Mouse (Mus musculus) intestine, embryonic 16.5 days (tissue): ENCODE results near the gene Hagh. TPM values are rescaled to one million over a fixed set of nuclear protein-coding genes. Genes with fewer than 3 reads are reported as not detected.

Experiments used
- ATAC-seq: fragments of 200-750 bp; cut with Nextera tagmentation; 2 replicates; pipeline ENCODE4 v1.8.0; 2017; ENCODE audit warnings: moderate TSS enrichment, moderate library complexity
- H3K27ac ChIP-seq: fragments of 300-500 bp; sonication (generic); 2 replicates; pipeline ENCODE4 v1.5.1; 2014; ENCODE audit warnings: mild to moderate bottlenecking, low read length
- H3K27me3 ChIP-seq: fragments of 300-500 bp; sonication (generic); replicated peaks from 2 replicates; pipeline ENCODE4 v1.6.1; 2014; ENCODE audit warnings: low read length, control low read depth, mixed read lengths; ENCODE audit not compliant: control insufficient read depth, insufficient read depth
- H3K36me3 ChIP-seq: fragments of 300-500 bp; sonication (generic); 2 replicates; pipeline ENCODE4 v1.6.1; 2014; ENCODE audit warnings: low read length, control low read depth; ENCODE audit not compliant: control insufficient read depth, insufficient read depth
- H3K4me1 ChIP-seq: fragments of 300-500 bp; sonication (generic); 2 replicates; pipeline ENCODE4 v1.6.1; 2014; ENCODE audit warnings: low read length, control low read depth, mixed read lengths; ENCODE audit not compliant: control insufficient read depth, insufficient read depth
- H3K4me2 ChIP-seq: fragments of 300-500 bp; sonication (generic); 2 replicates; pipeline ENCODE4 v1.6.1; 2014; ENCODE audit warnings: low read depth, low read length, control low read depth
- H3K4me3 ChIP-seq: fragments of 300-500 bp; sonication (generic); 2 replicates; pipeline ENCODE4 v1.5.1; 2014; ENCODE audit warnings: mild to moderate bottlenecking, low read length
- H3K9ac ChIP-seq: fragments of 300-500 bp; sonication (generic); 2 replicates; pipeline ENCODE4 v1.6.1; 2014; ENCODE audit warnings: low read depth, low read length
- H3K9me3 ChIP-seq: fragments of 300-500 bp; sonication (generic); 2 replicates; pipeline ENCODE4 v1.6.1; 2016; ENCODE audit warnings: low read length, control low read depth; ENCODE audit not compliant: control insufficient read depth
- WGBS: fragments of 180-500 bp; shearing (Covaris S2); extraction: QIAGEN DNeasy Blood & Tissue Kit; methylation state at CpG from one replicate; pipeline ENCODE4 v1.1.7; 2014; 5-methylcytosine and 5-hydroxymethylcytosine counted together
- polyA plus RNA-seq: library from polyadenylated mRNA; unstranded; fragments of >200 nt; fragmentation: Nextera tagmentation; extraction: Ambion mirVana; gene quantifications from 2 replicates; pipeline ENCODE4 v1.2.1, GENCODE M21; 2015

The Hagh gene
- polyA plus RNA-seq, 1 experiment from 2014 or later: 86.5 TPM

- Histone ChIP-seq H3K9me3 (no peaks in the 10 kb centered on the region), H3K9ac (peak overlapping the region; percentile 88), H3K27ac (no peak overlapping the region), H3K27me3 (no peaks in the 10 kb centered on the region), H3K4me1 (peaks cover 20% of the 10 kb centered on the region), H3K36me3 (peaks cover 21% of the 10 kb centered on the region; the same call in 1 of the 2 replicates), H3K4me2 (peak overlapping the region; percentile 95), H3K4me3 (peak overlapping the region; percentile 90)
- whole genome bisulfite sequencing: 60% methylated on average over 18 of the region's 18 CpGs
- ATAC-seq: no peak
Observed at GRCm38 (mm10) chr17:24887291-24888080, 47.5 kb downstream of the Hagh start.

GRCm38 (mm10) chr17:24888862-24889261 is 48.9 kb downstream of the Hagh start:
- Histone ChIP-seq H3K27me3 (no peaks in the 10 kb centered on the region), H3K4me1 (peaks cover 24% of the 10 kb centered on the region), H3K4me2 (no peak overlapping the region), H3K27ac (no peak overlapping the region), H3K4me3 (no peak overlapping the region), H3K9me3 (no peaks in the 10 kb centered on the region), H3K36me3 (peaks cover 28% of the 10 kb centered on the region), H3K9ac (no peak overlapping the region)
- no peak for ATAC-seq
- 79% methylated on average over 3 of the region's 3 CpGs for WGBS

- Histone ChIP-seq H3K4me2 (no peak overlapping the region), H3K9me3 (no peaks in the 10 kb centered on the region), H3K4me1 (peaks cover 21% of the 10 kb centered on the region), H3K36me3 (peaks cover 28% of the 10 kb centered on the region), H3K27me3 (no peaks in the 10 kb centered on the region), H3K9ac (0 out of 2 replicates have a peak overlapping the region, but pooled peaks have one; percentile 3), H3K27ac (no peak overlapping the region), H3K4me3 (no peak overlapping the region)
- WGBS: 87% methylated on average over 19 of the region's 19 CpGs
- ATAC-seq: no peak
Observed at GRCm38 (mm10) chr17:24890151-24891092, 50.5 kb downstream of the Hagh start.

- H3K27me3 ChIP-seq: no peaks in the 10 kb centered on the region
- no peak overlapping the region for H3K4me2 ChIP-seq
- peaks cover 28% of the 10 kb centered on the region for H3K36me3 ChIP-seq
- 87% methylated on average over 13 of the region's 13 CpGs for WGBS
- no peak overlapping the region for H3K9ac ChIP-seq
- no peak overlapping the region for H3K4me3 ChIP-seq
- H3K4me1 ChIP-seq: peaks cover 25% of the 10 kb centered on the region
- H3K27ac ChIP-seq: no peak overlapping the region
- no peaks in the 10 kb centered on the region for H3K9me3 ChIP-seq
- ATAC-seq: no peak
Observed at GRCm38 (mm10) chr17:24891321-24891720, 51.4 kb downstream of the Hagh start.

GRCm38 (mm10) chr17:24892785-24893184 is 52.8 kb downstream of the Hagh start:
- Histone ChIP-seq H3K9me3 (no peaks in the 10 kb centered on the region), H3K4me2 (no peak overlapping the region), H3K27me3 (no peaks in the 10 kb centered on the region), H3K4me3 (no peak overlapping the region), H3K9ac (no peak overlapping the region), H3K4me1 (peaks cover 27% of the 10 kb centered on the region), H3K36me3 (peaks cover 31% of the 10 kb centered on the region), H3K27ac (no peak overlapping the region)
- WGBS: 93% methylated on average over 12 of the region's 12 CpGs
- ATAC-seq: no peak

- H3K4me1 ChIP-seq: peaks cover 24% of the 10 kb centered on the region
- WGBS: 98% methylated on average over 2 of the region's 2 CpGs
- ATAC-seq: no peak
- H3K27me3 ChIP-seq: no peaks in the 10 kb centered on the region
- 0 out of 2 replicates have a peak overlapping the region, but pooled peaks have one; percentile 6 for H3K9ac ChIP-seq
- H3K36me3 ChIP-seq: peaks cover 34% of the 10 kb centered on the region
- no peak overlapping the region for H3K27ac ChIP-seq
- no peak overlapping the region for H3K4me2 ChIP-seq
- H3K4me3 ChIP-seq: no peak overlapping the region
- no peaks in the 10 kb centered on the region for H3K9me3 ChIP-seq
Observed at GRCm38 (mm10) chr17:24893276-24893675, 53.3 kb downstream of the Hagh start.

- H3K27ac ChIP-seq: peak overlapping the region; percentile 45
- ATAC-seq: peak; percentile 9
- H3K36me3 ChIP-seq: peaks cover 38% of the 10 kb centered on the region
- WGBS: 9% methylated on average over 31 of the region's 31 CpGs
- peak overlapping the region; percentile 95 for H3K9ac ChIP-seq
- no peaks in the 10 kb centered on the region for H3K27me3 ChIP-seq
- peak overlapping the region; percentile 92 for H3K4me3 ChIP-seq
- H3K9me3 ChIP-seq: no peaks in the 10 kb centered on the region
- H3K4me2 ChIP-seq: peak overlapping the region; percentile 57
- H3K4me1 ChIP-seq: peaks cover 24% of the 10 kb centered on the region
Observed at GRCm38 (mm10) chr17:24894061-24894994, 54.4 kb downstream of the Hagh start.

GRCm38 (mm10) chr17:24894995-24895547 is 55.1 kb downstream of the Hagh start, which contains the start of the genes Eme2 and Mrps34:
Eme2 (minus strand) TSS chr17:24895087.
Mrps34 (plus strand) TSS chr17:24895116.
- Histone ChIP-seq H3K4me3 (peak within 1 kb of the TSS; percentile 92), H3K9ac (peak within 1 kb of the TSS; percentile 95), H3K27ac (peak within 1 kb of the TSS; percentile 94), H3K9me3 (no peaks in the 10 kb centered on the region), H3K27me3 (no peaks in the 10 kb centered on the region), H3K36me3 (peaks cover 39% of the 10 kb centered on the region), H3K4me1 (peaks cover 24% of the 10 kb centered on the region), H3K4me2 (peak within 1 kb of the TSS; percentile 96)
- ATAC-seq: peak; percentile 69
- WGBS: under 1% methylated on average over 62 of the region's 62 CpGs
